Mouse (Mus musculus): ENCODE results near the gene Aspscr1. TPM values are rescaled to one million over a fixed set of nuclear protein-coding genes. Genes with fewer than 3 reads are reported as not detected.

Aspscr1 gene
- polyA plus RNA-seq, 1 experiment from 2014 or later, result 124 TPM

DNA sequence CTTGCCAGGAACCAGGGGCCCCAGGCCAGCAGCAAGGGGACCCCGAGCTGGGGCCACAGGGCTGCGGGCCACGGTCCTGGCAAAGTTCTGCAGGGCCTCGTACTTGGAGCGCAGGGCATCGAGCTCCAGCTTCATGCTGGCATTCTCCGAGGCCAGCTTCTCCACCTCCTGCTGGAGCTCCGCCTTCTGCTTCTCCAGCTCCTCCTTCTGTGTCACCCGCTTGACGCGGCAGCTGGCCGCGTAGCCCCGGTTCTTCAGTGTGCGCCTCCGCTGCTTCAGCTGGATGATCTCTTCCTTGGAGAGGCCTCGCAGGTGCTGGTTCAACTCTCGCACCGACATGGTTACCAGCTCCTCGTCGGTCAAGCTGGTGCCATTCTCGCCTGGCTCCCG lies 43.4 kb upstream of the Aspscr1 start:
- H3K4me1 ChIP-seq (ENCODE audit: control insufficient read depth, insufficient read depth, low read length), result peaks cover 39% of the 10 kb centered on the region
- peaks cover 28% of the 10 kb centered on the region for H3K36me3 ChIP-seq (ENCODE audit: control insufficient read depth, insufficient read depth, low read length)
- H3K4me2 ChIP-seq (replicated peaks; ENCODE audit: low read depth, low read length), result no peak overlapping the region; the same call in 1 of the 2 replicates
- H3K9ac ChIP-seq (ENCODE audit: low read depth, low read length), result peak overlapping the region; percentile 38; the same call in 1 of the 2 replicates
- WGBS, result 81% methylated on average over 23 of the region's 23 CpGs
- H3K9me3 ChIP-seq (ENCODE audit: control insufficient read depth, low read length), result no peaks in the 10 kb centered on the region
- H3K27ac ChIP-seq (ENCODE audit: low read depth, low read length), result peak overlapping the region; percentile 53; the same call in 1 of the 2 replicates
- H3K4me3 ChIP-seq (ENCODE audit: low read length), result peak overlapping the region; percentile 9; the same call in 1 of the 2 replicates
- ATAC-seq (ENCODE audit: low FRiP score, low TSS enrichment), result no peak
- no peaks in the 10 kb centered on the region for H3K27me3 ChIP-seq (ENCODE audit: control insufficient read depth, insufficient read depth, low read length)

DNA sequence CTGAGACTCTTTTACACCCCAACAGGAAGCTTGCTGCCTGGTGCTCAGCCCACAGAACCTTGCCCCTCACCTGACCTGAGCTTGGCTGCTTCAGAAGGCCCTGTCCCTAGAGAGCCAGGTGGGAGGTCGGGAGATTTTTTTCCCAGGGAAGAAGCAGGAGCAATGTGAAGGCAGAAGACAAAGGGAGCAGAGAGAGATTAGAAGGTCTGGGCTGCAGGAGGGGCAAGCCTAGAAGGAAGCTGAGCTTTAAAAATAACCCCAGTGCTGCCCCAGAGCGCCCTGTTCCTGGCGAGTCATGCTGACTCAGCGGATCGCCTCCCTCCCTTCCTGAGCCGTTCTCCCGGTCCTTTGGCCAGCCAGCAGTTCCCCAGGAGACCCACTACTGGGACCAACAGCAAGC lies 42.9 kb upstream of the Aspscr1 start:
- H3K4me2 ChIP-seq (replicated peaks; ENCODE audit: low read depth, low read length), result peak overlapping the region; percentile 20
- no peaks in the 10 kb centered on the region for H3K27me3 ChIP-seq (ENCODE audit: control insufficient read depth, insufficient read depth, low read length)
- ATAC-seq (ENCODE audit: low FRiP score, low TSS enrichment), result no peak
- no peaks in the 10 kb centered on the region for H3K9me3 ChIP-seq (ENCODE audit: control insufficient read depth, low read length)
- peaks cover 28% of the 10 kb centered on the region for H3K36me3 ChIP-seq (ENCODE audit: control insufficient read depth, insufficient read depth, low read length)
- WGBS, result 22% methylated on average over 7 of the region's 7 CpGs
- peak overlapping the region; percentile 9; the same call in 1 of the 2 replicates for H3K4me3 ChIP-seq (ENCODE audit: low read length)
- peak overlapping the region; percentile 76; the same call in 1 of the 2 replicates for H3K27ac ChIP-seq (ENCODE audit: low read depth, low read length)
- H3K4me1 ChIP-seq (ENCODE audit: control insufficient read depth, insufficient read depth, low read length), result peaks cover 39% of the 10 kb centered on the region
- peak overlapping the region; percentile 38 for H3K9ac ChIP-seq (ENCODE audit: low read depth, low read length)

DNA sequence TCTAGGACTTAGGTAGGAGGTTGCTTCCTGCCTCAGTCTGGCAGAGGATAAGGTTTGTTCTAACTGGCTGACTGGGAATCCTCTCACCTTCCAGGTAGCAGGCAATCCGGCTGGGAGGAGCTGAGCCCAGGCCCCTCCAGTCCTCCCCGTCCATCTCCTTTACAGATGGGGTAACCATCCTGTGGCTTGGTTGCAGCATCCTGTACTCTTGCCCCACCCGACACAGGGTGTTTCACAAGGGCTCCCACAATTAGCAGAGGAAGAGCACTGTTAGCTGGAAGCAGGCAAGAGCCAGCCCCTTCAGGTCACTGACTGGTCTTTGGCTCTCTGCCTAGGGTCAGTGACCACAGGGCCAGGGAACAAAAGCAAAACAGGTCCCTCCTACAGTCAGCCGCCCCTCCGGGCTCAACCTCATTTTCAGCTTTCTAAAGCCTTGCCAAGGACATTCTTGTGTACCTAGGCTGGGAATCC lies 42.3 kb upstream of the Aspscr1 start:
- H3K36me3 ChIP-seq (ENCODE audit: control insufficient read depth, insufficient read depth, low read length), result peaks cover 28% of the 10 kb centered on the region
- H3K9ac ChIP-seq (ENCODE audit: low read depth, low read length), result peak overlapping the region; percentile 38; the same call in 1 of the 2 replicates
- H3K27ac ChIP-seq (ENCODE audit: low read depth, low read length), result peak overlapping the region; percentile 76
- H3K4me1 ChIP-seq (ENCODE audit: control insufficient read depth, insufficient read depth, low read length), result peaks cover 35% of the 10 kb centered on the region
- no peak for ATAC-seq (ENCODE audit: low FRiP score, low TSS enrichment)
- H3K4me2 ChIP-seq (replicated peaks; ENCODE audit: low read depth, low read length), result peak overlapping the region; percentile 20
- H3K4me3 ChIP-seq (ENCODE audit: low read length), result no peak overlapping the region; the same call in 1 of the 2 replicates
- 22% methylated on average over 5 of the region's 5 CpGs for WGBS
- H3K27me3 ChIP-seq (ENCODE audit: control insufficient read depth, insufficient read depth, low read length), result no peaks in the 10 kb centered on the region
- H3K9me3 ChIP-seq (ENCODE audit: control insufficient read depth, low read length), result no peaks in the 10 kb centered on the region

DNA sequence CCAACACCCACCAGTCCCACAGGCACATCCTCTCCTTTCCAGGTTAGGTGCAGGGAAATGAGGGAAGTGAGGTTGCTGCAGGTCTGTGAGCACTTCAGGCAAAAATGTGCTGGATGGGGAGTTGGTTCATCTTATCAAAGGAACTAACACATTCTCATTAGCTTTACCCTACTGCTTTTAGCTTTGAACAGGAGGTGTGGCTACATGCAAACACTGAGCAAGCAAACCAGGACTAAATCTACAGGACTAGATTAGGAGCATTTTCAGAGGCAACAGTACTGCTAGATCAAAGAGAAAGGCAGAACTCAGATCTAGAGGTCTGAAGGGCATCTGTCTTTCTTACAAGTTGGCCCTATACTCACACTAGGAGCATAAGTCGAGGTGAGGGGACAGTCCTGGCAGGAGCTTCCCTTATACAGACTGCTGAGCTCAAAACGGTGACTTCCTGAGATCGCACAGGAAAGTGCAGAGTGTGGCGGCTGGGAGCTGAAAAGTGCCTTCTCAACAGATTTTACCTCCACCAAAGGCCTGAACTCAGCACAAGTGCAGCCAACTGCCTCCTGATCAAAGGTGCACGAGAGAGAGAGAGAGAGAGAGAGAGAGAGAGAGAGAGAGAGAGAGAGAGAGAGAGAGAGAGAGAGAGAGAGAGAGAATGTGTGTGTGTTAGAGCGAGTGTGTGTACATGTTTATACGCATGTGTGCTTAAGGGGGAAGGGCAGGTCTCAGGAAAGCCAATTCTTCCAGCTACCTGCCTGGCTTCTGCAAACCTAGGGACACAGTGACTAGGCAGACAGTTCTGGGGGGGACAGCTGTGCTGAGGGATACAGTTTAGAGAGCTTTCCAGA lies 41.7 kb upstream of the Aspscr1 start:
- H3K4me1 ChIP-seq (ENCODE audit: control insufficient read depth, insufficient read depth, low read length), result peaks cover 33% of the 10 kb centered on the region
- peak overlapping the region; percentile 61 for H3K4me2 ChIP-seq (replicated peaks; ENCODE audit: low read depth, low read length)
- WGBS, result 22% methylated on average over 7 of the region's 7 CpGs
- H3K4me3 ChIP-seq (ENCODE audit: low read length), result peak overlapping the region; percentile 98; the same call in 1 of the 2 replicates
- H3K27me3 ChIP-seq (ENCODE audit: control insufficient read depth, insufficient read depth, low read length), result no peaks in the 10 kb centered on the region
- H3K36me3 ChIP-seq (ENCODE audit: control insufficient read depth, insufficient read depth, low read length), result peaks cover 28% of the 10 kb centered on the region
- H3K9ac ChIP-seq (ENCODE audit: low read depth, low read length), result peak overlapping the region; percentile 38; the same call in 1 of the 2 replicates
- no peaks in the 10 kb centered on the region for H3K9me3 ChIP-seq (ENCODE audit: control insufficient read depth, low read length)
- H3K27ac ChIP-seq (ENCODE audit: low read depth, low read length), result peak overlapping the region; percentile 88
- ATAC-seq (ENCODE audit: low FRiP score, low TSS enrichment), result no peak

DNA sequence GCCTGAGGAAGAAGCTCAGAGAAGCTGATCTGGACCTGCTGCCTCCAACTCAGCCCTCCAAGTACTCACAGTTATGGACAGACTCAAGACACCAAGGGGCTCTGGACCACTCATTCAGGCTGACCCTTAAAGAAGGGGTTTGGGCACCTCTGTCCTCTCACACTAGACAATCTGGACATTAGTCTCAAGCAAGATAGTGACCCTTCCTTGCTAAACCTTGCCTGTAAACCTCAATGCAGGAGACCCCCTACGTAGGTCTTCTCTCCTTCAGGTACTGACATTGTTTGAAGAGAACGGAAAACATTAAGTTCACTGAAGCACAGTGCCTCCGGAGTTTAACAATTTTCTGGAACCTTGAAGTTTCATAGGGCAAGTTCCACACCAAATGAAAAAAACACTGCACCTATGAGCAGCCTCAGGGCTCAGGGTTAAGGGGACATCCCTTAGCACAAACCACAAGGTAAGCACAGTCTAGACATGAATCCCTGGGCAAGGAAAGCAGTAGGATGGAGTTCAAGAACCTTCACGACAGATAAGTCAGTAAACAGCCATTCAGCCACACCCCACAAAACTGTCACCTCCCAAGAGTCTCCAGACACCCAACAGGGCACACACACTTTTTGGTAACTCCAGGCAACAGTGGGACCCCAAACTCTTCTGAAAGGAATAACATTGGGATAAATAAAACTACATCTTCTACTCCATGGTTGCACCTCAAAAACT lies 40.9 kb upstream of the Aspscr1 start:
- WGBS, result 45% methylated on average over 4 of the region's 4 CpGs
- Histone ChIP-seq H3K4me1 (ENCODE audit: control insufficient read depth, insufficient read depth, low read length) (peaks cover 33% of the 10 kb centered on the region), H3K27ac (ENCODE audit: low read depth, low read length) (peak overlapping the region; percentile 88; the same call in 1 of the 2 replicates), H3K36me3 (ENCODE audit: control insufficient read depth, insufficient read depth, low read length) (peaks cover 22% of the 10 kb centered on the region), H3K4me2 (replicated peaks; ENCODE audit: low read depth, low read length) (peak overlapping the region; percentile 61), H3K9ac (ENCODE audit: low read depth, low read length) (peak overlapping the region; percentile 95), H3K9me3 (ENCODE audit: control insufficient read depth, low read length) (no peaks in the 10 kb centered on the region), H3K27me3 (ENCODE audit: control insufficient read depth, insufficient read depth, low read length) (no peaks in the 10 kb centered on the region), H3K4me3 (ENCODE audit: low read length) (peak overlapping the region; percentile 98)
- ATAC-seq (ENCODE audit: low FRiP score, low TSS enrichment), result no peak

DNA sequence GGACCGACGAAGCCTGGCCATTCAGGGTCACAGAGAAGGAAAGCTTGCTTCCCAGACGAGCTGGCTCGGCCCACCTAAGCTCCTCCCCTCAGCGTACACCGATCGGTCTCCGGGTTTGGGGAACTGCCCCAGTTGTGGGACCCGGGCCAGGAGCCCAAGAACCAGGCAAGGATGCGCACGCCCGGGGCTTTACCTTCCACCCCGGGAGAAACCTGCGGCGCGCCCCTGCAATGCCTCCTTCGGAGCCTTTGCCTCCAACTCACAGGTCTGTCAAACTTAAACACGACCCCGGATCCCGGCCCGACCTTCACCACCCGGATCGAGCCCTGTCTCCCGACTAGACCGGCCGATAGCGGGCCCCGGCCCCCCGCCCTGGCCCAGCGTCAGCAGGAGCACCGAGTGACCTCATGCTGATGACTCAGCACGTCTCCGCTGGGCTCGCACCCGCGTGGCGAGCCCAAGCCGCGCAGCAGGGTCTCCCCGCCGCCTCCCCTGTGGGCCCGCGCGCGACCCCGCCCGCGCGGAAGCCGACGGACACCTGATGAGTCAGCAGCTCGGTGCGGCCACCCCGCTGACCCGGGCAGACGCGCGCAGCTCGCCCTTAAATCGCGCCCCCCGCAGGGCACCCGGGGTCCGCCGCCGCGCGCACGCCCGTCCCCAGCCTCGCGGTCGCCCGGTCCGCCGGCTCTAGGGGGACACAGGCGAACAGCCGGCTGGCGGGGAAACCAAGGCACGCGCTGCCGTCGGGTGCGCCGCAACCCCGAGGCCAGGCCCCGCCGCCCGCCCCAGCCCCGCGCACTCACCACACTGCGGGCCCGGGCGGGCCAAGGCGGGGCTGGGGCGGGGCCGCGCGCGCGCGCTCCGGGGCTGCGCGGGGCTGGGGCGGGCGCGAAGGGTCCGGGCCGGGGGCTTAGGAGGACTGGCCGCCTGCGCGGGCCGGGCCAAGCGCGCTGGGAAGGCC lies 39.9 kb upstream of the Aspscr1 start:
- Histone ChIP-seq H3K27me3 (ENCODE audit: control insufficient read depth, insufficient read depth, low read length) (no peaks in the 10 kb centered on the region), H3K36me3 (ENCODE audit: control insufficient read depth, insufficient read depth, low read length) (peaks cover 13% of the 10 kb centered on the region), H3K9ac (ENCODE audit: low read depth, low read length) (peak overlapping the region; percentile 95), H3K9me3 (ENCODE audit: control insufficient read depth, low read length) (no peaks in the 10 kb centered on the region), H3K4me3 (ENCODE audit: low read length) (peak overlapping the region; percentile 98), H3K27ac (ENCODE audit: low read depth, low read length) (peak overlapping the region; percentile 88), H3K4me2 (replicated peaks; ENCODE audit: low read depth, low read length) (peak overlapping the region; percentile 61), H3K4me1 (ENCODE audit: control insufficient read depth, insufficient read depth, low read length) (peaks cover 33% of the 10 kb centered on the region)
- ATAC-seq (ENCODE audit: low FRiP score, low TSS enrichment), result peak; percentile 77
- 0% methylated on average over 86 of the region's 116 CpGs for WGBS

DNA sequence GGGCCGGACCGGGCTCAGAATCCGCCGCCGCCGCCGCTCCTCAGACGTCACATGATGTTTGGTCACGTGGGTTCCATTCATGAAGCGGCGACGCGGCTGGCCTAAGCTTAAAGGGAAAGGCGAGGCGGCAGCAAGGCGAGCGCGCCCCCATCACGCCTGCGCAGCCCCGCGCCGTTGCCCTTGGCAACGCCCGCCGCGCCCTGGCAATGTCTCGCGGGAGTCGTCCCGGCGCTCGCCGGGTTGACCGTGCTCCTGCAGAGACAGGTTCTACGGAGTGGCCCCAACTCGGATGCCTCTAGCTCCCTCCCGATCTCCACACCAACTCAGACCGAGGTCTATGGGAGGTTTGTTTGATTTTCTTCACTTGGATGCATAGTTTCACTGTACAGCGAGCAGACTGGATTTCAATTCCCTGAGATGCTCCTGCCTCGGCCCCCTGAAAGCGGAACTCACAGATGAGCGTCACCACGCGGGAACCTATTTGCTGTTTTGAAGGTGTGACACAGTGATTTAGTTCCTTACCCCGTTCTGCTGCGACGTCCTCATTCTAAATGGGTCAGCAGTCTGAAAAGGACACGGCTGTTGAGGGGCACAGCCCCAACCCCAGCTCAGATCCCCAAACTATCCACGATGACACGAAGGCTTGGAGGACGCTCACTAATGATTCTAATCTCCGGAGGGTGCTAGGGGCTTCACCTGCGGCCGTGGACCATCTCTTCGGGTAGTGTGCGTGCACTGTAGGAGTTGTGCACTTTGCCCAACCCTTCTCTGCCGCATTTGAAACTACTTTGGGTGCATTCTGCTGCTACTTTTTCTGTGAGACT lies 39.0 kb upstream of the Aspscr1 start, which contains the start of gene Mafg:
TSS of gene Mafg (minus strand) at position 81 of the 824 bp plus-strand sequence.
- ATAC-seq (ENCODE audit: low FRiP score, low TSS enrichment), result peak; percentile 90
- Histone ChIP-seq H3K36me3 (ENCODE audit: control insufficient read depth, insufficient read depth, low read length) (peaks cover 9% of the 10 kb centered on the region), H3K9ac (ENCODE audit: low read depth, low read length) (peak within 1 kb of the TSS; percentile 95), H3K9me3 (ENCODE audit: control insufficient read depth, low read length) (no peaks in the 10 kb centered on the region), H3K4me2 (replicated peaks; ENCODE audit: low read depth, low read length) (peak within 1 kb of the TSS; percentile 61), H3K27me3 (ENCODE audit: control insufficient read depth, insufficient read depth, low read length) (no peaks in the 10 kb centered on the region), H3K4me3 (ENCODE audit: low read length) (peak within 1 kb of the TSS; percentile 98), H3K4me1 (ENCODE audit: control insufficient read depth, insufficient read depth, low read length) (peaks cover 33% of the 10 kb centered on the region), H3K27ac (ENCODE audit: low read depth, low read length) (peak within 1 kb of the TSS; percentile 88)
- WGBS, result 16% methylated on average over 43 of the region's 58 CpGs
